Mouse (Mus musculus): ENCODE measurements around the gene B3gat2. TPM values are rescaled to one million over a fixed set of nuclear protein-coding genes. Genes with fewer than 3 reads are reported as not detected.

Gene B3gat2
- total RNA-seq, 1 experiment from 2014 or later, result not detected

DNA sequence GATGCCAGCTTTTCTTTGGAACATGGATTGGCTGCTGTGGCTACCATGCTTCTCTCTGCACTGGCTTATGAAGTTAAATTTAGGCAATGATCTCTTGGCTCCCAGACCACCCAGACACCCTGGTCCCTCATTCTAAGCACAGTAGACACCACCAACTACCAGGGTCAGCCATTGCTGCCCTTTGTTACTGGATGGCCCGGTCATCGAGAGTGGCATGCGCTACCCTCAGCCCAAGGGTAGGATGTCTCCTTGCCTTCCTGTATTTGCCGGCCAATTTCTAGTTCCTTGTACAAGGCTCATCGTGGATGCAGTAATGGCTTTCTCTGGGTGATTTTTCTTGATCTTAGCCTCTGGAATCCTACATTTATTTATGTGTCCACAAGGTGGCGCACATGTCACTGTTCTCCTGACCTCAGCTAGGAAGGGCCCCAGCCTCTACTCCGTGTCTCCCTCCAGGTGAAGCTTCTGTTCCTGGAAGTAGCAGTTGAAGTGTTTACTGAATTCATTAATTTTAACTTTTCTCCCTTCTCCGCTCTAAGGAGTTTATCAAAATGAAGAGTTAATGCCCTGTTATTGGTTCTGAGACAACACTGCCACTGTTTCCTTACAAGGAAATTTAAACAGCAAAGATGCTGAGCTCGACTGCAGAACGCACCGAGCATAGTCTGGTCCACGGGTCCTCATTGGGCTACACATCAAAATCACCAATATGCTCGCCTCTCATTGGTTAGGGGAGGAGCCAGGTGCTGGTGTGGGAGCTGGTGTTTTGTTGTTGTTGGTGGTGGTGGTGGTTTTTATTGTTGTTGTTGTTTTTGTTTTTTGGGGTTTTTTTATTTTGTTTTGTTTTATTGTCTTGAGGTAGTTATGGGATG is 65.6 kb downstream of the B3gat2 start:
- ATAC-seq (replicated peaks; ENCODE audit: insufficient number of reproducible peaks, low FRiP score, low TSS enrichment, poor library complexity, severe bottlenecking), result no peak

DNA sequence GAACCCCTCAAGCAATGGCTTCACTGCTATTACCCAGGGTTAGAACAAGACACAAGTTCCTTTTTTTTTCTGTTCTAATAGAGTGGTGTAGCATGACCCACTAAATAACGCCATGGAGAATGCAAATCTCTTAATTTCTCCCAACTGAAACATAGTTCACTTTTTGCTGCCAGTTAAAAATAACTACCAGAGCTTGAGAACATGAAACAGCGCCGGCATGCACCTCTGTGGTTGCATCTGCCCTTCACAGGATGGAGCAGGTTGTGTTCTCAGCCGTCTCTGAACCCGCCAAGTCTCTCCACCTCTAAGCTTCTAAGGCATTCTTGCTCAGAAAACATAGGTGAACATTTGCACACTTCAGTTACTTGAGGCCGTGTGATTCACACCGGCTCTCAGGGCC is 72.7 kb downstream of the B3gat2 start:
- ATAC-seq (replicated peaks; ENCODE audit: insufficient number of reproducible peaks, low FRiP score, low TSS enrichment, poor library complexity, severe bottlenecking), result no peak

DNA sequence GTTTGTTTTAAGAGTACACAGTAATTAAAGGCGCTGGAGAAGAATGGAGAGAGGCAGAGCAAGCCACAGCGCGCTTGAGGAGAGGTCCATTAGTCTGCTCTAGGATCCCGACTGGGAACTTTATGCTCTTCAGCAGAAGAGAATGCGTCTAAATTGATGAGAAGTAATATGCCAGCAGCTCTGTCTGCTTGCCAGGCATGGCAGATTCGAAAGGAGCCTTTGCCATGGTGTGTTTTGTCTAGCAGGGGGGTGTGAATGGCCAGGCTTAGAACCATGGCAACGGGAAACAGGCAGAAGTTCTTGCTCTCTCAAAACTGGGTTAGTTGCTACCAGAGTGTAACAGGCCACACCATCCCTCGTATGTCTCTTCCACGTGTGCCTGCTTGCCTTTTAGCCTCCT is 73.3 kb downstream of the B3gat2 start:
- ATAC-seq (replicated peaks; ENCODE audit: insufficient number of reproducible peaks, low FRiP score, low TSS enrichment, poor library complexity, severe bottlenecking), result no peak

DNA sequence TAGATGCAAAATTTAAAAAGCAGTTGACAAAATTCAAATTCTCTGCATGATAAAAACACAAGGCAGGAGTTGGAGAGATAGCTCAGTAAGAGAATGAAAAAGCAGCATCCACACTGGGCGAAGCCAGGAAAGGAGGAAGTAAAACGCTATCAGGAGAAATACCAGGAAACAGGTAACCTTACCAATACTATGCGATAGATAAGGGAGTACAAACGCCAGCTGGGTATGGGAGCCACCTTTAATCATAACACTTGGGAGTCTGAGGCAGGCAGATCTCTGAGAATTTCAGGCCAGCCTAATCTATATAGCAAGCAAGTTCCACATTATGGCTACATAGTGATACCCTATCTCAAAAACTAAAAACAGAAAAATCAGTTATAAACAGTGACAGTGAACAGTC is 75.1 kb downstream of the B3gat2 start:
- no peak for ATAC-seq (replicated peaks; ENCODE audit: insufficient number of reproducible peaks, low FRiP score, low TSS enrichment, poor library complexity, severe bottlenecking)

DNA sequence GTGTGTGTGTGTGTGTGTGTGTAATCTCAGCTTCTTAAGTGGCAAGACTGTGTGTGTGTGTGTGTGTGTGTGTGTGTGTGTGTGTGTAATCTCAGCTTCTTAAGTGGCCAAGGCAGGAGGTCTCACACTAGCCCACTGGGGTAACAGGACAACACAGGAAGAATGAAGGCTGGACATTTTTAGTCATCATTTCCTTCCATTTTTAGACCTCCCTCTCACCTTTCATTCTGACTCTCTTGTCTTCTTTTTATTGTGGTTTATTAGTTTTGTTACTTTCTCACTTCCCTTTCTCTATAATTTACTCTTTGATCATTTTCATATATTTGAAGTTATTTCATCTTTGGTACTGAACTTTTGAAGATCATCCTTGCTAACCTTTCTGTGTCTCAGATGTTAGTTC is 79.4 kb downstream of the B3gat2 start:
- ATAC-seq (replicated peaks; ENCODE audit: insufficient number of reproducible peaks, low FRiP score, low TSS enrichment, poor library complexity, severe bottlenecking), result no peak

DNA sequence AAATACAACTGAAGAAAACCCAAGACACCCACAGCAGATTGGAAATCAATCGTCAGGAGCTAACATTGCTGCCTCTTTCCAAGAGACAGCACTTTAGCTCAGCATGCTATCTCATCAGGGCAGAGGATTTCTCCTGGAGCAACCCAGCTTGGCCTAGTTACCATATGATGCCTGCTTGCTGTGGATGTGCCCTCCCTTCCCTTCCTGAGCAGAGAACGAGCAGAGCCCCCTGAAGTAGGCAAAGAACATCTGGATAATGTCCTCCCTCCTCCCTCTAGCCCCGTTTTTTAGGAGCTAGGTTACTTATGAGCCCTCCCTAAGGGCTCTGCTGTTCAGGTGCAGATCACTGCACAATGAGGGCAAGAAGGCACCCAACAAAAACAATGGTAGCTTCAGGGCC is 81.1 kb downstream of the B3gat2 start:
- no peak for ATAC-seq (replicated peaks; ENCODE audit: insufficient number of reproducible peaks, low FRiP score, low TSS enrichment, poor library complexity, severe bottlenecking)

DNA sequence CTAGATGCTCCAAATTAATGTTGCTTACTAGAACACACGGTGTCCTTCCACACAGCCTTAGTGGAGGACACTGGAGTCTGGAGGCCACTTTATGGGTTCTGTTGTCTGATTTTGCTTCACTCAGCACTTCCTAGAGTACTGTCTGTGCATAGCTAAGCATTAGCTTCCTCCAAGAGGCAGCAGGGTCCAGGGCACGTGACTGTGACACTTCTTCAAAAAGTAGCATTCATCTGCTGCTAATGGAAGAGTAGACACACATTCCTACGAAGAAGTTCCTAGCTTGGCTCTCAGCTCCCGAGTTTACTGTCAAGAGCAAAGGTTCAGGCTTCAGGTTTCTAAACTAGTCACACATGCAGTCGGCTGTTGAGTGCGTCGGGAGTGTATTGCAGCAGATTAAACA is 82.2 kb downstream of the B3gat2 start:
- ATAC-seq (replicated peaks; ENCODE audit: insufficient number of reproducible peaks, low FRiP score, low TSS enrichment, poor library complexity, severe bottlenecking), result no peak

DNA sequence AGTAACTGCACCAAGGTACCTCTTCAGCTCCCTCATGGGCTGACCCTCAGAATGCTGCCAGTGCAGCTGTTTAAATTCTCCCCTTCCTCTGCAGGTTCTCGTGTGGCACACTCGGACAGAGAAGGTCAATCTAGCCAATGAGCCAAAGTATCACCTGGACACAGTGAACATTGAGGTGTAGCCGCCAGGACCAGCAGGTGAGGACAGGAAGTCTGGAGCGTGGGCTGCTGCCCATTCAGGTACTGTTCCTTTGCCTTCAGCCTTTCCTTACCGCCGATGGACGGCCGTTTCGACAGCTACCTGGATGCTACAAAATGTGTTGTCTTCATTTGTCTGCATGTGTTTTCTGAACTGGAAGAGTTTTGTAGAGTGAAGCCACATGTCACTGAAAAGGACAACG is 83.5 kb downstream of the B3gat2 start:
- ATAC-seq (replicated peaks; ENCODE audit: insufficient number of reproducible peaks, low FRiP score, low TSS enrichment, poor library complexity, severe bottlenecking), result no peak

DNA sequence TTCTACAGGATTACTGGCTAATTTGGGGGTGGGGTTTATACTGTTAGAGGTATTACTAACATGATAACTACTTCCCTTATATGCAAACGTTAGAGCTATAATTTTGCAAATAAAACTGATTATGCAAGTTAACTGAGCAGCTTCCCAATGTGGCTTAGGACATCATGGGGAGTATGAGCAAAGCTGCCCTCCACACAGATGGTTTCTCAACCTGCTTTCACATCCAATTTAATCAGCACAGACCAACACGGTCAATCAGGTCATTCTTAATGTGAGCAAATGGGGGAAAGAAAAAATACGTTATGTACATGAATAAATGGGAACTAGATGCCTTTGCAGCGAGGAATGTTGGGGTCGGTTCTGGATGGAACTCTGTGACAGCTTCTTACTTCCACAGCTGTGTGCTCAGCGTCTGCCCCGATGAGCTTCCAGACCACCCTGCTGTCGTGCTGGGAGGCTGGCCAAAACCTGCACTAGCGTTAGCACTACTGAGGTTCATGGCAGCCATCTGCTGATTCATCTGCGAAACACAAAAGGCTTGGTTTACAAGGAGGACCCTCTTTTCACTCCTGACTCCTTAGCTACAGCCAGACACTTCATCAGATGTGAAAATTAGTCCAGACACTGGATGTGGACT is 84.6 kb downstream of the B3gat2 start:
- no peak for ATAC-seq (replicated peaks; ENCODE audit: insufficient number of reproducible peaks, low FRiP score, low TSS enrichment, poor library complexity, severe bottlenecking)

DNA sequence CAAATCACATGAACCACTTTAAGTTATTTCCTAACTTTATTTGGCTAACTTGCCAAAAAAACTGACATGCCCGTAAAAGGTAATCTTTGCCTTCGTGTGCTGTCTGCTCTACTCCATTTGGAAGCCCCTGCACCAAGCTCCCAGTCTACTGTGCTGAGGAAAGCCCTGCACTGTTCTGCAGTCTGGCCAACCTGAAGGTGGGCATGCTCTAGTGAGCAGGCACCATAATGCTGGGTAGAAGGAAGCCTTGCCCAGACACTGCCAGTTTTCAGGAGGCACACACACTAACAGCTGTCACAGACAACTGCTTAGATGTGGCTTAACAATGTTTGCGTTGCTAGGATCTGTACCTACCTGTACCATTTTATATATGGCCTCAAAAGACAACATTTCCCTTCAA is 94.1 kb downstream of the B3gat2 start:
- ATAC-seq (replicated peaks; ENCODE audit: insufficient number of reproducible peaks, low FRiP score, low TSS enrichment, poor library complexity, severe bottlenecking), result no peak

DNA sequence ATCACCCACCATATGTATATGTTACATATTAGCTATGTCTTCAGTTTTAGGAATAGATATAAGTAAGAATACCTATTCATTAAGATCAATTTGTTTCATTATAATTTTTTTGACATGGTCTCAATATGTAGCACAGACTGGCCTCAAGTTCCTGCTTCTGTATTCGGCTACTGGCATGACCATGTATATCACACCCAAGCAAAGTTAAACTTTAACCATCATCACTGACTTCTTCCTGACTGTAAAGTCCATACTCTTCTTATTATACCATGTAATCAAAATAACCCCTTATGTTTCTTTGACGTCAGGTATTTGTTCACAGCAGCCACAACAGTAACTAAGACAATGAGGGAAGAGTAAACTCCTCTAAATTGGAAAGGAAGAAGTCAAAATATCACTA is 99.4 kb downstream of the B3gat2 start:
- ATAC-seq (replicated peaks; ENCODE audit: insufficient number of reproducible peaks, low FRiP score, low TSS enrichment, poor library complexity, severe bottlenecking), result no peak

DNA sequence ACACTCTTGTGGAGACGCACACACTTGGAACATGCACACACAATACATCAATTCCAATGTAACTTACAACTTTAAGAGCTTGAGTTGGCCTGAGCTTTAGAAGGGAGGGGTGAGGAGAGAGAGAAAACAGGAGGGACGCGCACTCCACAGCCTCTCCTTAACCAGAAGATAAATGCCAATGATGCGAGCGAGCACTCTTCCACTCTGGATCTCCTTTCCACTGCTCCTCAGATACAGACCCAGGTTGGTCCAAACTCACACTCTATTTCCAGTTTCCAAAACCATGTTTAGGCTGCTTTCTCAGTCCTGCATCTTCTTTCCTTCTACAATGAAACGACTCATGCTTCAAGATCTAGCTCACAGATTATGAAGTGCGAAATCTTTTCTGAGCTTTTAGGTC is 104.0 kb downstream of the B3gat2 start:
- ATAC-seq (replicated peaks; ENCODE audit: insufficient number of reproducible peaks, low FRiP score, low TSS enrichment, poor library complexity, severe bottlenecking), result no peak

DNA sequence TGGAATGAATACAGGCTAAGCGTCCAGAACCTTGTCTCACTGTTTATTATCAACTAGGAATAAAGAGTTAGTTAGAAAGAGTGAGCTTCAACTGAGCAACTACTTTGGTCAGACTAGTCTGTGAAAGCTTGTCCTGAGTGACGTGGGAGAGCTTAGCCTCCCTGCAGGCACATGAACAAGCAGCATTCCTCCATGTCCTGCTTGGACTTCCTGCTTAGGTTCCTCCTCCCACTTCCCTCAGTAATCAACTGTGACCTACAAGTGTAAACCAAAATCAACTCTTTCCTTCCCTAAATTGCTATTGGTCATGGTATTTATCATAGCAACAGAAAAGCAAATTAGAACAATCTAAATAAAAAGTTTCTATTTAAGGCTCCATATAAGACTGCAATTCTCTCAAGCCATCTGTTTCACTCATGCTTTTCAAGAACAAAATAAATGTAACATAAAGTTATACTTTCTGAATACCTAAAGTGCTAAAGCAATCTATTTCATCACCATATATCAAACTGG is 105.9 kb downstream of the B3gat2 start:
- no peak for ATAC-seq (replicated peaks; ENCODE audit: insufficient number of reproducible peaks, low FRiP score, low TSS enrichment, poor library complexity, severe bottlenecking)

DNA sequence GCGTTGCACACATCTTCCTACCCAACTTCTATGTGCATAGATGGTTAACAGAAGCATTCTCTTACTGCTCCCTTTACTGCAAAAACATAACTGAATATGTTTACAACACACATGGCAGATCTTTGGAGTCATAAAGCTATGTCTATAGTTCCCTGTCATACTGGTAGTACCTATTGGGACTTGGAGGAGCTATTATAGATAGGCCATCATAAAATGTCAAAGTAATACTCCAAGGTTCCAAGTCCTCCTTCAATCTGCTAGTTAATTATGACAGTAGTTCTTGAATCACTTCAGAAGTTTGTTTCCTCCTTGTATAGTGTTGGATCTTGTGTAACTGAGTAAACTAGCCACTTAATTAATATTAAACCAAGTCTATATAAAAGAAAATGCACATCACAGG is 110.6 kb downstream of the B3gat2 start:
- ATAC-seq (replicated peaks; ENCODE audit: insufficient number of reproducible peaks, low FRiP score, low TSS enrichment, poor library complexity, severe bottlenecking), result no peak

DNA sequence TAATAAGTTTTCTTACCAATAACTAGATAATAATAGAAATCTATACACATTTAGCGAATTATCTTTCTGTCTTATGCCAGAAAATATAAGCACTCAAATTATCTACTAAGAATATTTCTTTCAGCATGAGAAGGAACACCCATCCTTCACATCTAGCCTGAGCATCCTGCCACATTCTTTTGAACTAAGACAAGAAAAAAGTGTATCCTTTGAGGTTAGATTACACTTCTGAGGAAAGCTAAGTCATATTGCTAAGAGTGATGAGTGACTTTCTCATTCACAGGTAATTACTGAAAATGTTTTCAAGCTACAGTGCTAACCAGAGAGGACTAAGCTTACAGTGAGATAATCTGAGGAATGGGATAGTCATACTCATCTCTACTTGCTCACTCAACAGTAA is 121.1 kb downstream of the B3gat2 start:
- ATAC-seq (replicated peaks; ENCODE audit: insufficient number of reproducible peaks, low FRiP score, low TSS enrichment, poor library complexity, severe bottlenecking), result no peak

DNA sequence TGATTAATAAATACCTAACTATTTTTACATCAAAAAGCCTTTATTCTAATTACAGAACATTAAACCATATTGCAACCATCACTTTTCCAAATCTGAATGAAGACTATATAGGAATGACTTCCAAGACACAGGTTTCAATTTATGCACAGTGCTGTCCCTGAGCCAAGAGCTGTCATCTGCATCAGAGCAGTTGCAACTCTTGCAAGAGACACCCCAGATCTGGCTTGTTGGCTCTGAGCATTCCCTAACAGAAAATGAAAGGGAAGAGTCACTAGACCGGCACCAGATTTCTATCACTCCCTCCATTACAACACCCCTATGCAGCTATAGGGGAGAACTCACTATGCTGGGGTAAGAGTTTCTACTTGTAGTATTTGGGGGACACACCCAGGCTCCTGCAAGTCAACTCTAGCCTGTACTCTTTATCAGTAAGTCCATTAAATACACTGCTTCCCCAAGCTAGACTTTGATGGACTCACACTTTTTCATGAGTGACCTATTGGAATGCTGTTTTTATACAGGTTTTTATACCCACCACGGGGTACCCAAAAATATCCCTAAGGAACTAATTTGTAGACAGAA is 122.6 kb downstream of the B3gat2 start:
- ATAC-seq (replicated peaks; ENCODE audit: insufficient number of reproducible peaks, low FRiP score, low TSS enrichment, poor library complexity, severe bottlenecking), result no peak

DNA sequence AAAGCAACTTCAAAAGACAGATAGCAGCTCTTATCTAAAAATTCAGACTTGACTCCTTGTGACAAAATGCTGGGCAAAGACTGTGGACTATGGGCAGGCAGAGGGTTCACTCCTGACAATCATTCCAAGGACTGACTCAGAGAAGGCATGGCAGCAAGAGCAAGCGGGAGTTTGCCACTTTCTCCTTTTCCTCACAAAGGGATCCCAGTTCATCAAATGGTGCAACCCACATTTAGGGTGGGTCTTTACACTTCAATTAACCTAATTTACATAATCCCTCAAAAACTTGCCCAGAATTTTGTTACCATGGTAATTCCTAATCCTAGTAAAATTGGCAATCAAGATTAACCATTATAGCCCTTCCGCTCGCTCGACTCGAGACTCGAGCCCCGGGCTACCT is 123.4 kb downstream of the B3gat2 start:
- no peak for ATAC-seq (replicated peaks; ENCODE audit: insufficient number of reproducible peaks, low FRiP score, low TSS enrichment, poor library complexity, severe bottlenecking)

DNA sequence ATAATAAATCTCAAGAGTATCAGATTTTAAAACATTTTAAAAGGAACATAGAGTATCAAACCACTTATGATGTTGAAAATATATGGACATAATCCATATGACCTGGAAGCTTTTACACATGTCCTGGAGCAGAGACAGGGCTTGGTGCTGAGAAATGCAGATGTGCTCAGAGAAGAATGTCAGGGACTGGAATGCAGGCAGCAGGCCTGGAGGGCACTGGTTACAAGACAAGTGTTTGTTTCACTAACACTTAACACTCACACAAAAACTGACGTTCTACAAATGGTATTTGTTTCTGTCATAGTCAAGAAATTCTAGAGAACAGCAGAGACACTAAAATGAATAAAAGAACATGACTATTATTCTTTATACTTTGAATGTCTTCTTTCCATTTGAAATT is 130.5 kb downstream of the B3gat2 start:
- ATAC-seq (replicated peaks; ENCODE audit: insufficient number of reproducible peaks, low FRiP score, low TSS enrichment, poor library complexity, severe bottlenecking), result no peak

Data from monocyte, adult 5-6 weeks (primary cell).